Mouse (Mus musculus): ENCODE data around the gene Pgrmc2. TPM values are rescaled to one million over a fixed set of nuclear protein-coding genes. Genes with fewer than 3 reads are reported as not detected.

Gene Pgrmc2
- polyA plus RNA-seq, 1 experiment from 2014 or later, result 44.9 TPM

- H3K9me3 ChIP-seq (replicated peaks), result no peaks in the 10 kb centered on the region
- no peaks in the 10 kb centered on the region for H3K36me3 ChIP-seq
- no peak overlapping the region for H3K4me3 ChIP-seq
- no peak overlapping the region for H3K4me2 ChIP-seq
- H3K4me1 ChIP-seq (replicated peaks), result no peaks in the 10 kb centered on the region
- 79% methylated on average over 12 of the region's 12 CpGs for WGBS
- H3K9ac ChIP-seq, result no peak overlapping the region
- no peak overlapping the region for H3K27ac ChIP-seq
- no peaks in the 10 kb centered on the region for H3K27me3 ChIP-seq
- no peak for ATAC-seq (replicated peaks; ENCODE audit: insufficient number of reproducible peaks, insufficient read depth, low FRiP score, low read depth)
Observed at GRCm38 (mm10) chr3:41031286-41032210, 51.3 kb downstream of the Pgrmc2 start.

DNA sequence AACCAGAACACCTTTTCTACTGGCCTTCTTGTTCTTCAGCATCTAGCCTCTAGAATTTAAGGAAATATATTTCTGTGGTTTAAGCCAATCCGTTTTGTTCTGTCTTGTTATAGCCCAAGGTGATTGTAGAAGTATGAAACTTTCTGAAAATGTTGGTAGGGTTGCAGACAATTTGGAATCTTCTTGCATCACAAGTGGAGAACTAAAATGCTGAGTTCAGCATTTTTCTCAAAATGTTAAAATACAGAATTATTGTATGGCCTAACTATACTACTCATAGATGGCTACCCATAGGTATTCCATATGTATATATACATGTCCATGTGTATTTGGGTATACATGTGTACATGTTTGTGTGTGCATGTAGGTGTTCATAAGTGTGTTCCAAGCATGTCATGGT, 52.1 kb downstream of the Pgrmc2 start:
- Histone ChIP-seq H3K9me3 (replicated peaks) (no peaks in the 10 kb centered on the region), H3K27ac (no peak overlapping the region), H3K4me3 (no peak overlapping the region), H3K9ac (no peak overlapping the region), H3K27me3 (no peaks in the 10 kb centered on the region), H3K36me3 (no peaks in the 10 kb centered on the region), H3K4me2 (no peak overlapping the region), H3K4me1 (replicated peaks) (no peaks in the 10 kb centered on the region)
- ATAC-seq (replicated peaks; ENCODE audit: insufficient number of reproducible peaks, insufficient read depth, low FRiP score, low read depth), result no peak
- 72% methylated on average over 1 of the region's 1 CpGs for WGBS

GRCm38 (mm10) chr3:41021980-41022379, 60.9 kb downstream of the Pgrmc2 start:
- 57% methylated on average over 6 of the region's 6 CpGs for WGBS
- no peak for ATAC-seq (replicated peaks; ENCODE audit: insufficient number of reproducible peaks, insufficient read depth, low FRiP score, low read depth)
- H3K4me1 ChIP-seq (replicated peaks), result no peaks in the 10 kb centered on the region
- no peaks in the 10 kb centered on the region for H3K27me3 ChIP-seq
- no peaks in the 10 kb centered on the region for H3K9me3 ChIP-seq (replicated peaks)
- no peak overlapping the region for H3K27ac ChIP-seq
- H3K4me2 ChIP-seq, result no peak overlapping the region
- H3K4me3 ChIP-seq, result no peak overlapping the region
- H3K36me3 ChIP-seq, result no peaks in the 10 kb centered on the region
- no peak overlapping the region for H3K9ac ChIP-seq

GRCm38 (mm10) chr3:41020687-41021086, 62.2 kb downstream of the Pgrmc2 start:
- H3K27ac ChIP-seq, result no peak overlapping the region
- H3K9me3 ChIP-seq (replicated peaks), result no peaks in the 10 kb centered on the region
- H3K4me1 ChIP-seq (replicated peaks), result no peaks in the 10 kb centered on the region
- H3K9ac ChIP-seq, result no peak overlapping the region
- ATAC-seq (replicated peaks; ENCODE audit: insufficient number of reproducible peaks, insufficient read depth, low FRiP score, low read depth), result no peak
- H3K27me3 ChIP-seq, result no peaks in the 10 kb centered on the region
- H3K36me3 ChIP-seq, result no peaks in the 10 kb centered on the region
- H3K4me3 ChIP-seq, result no peak overlapping the region
- 79% methylated on average over 7 of the region's 7 CpGs for WGBS
- no peak overlapping the region for H3K4me2 ChIP-seq

GRCm38 (mm10) chr3:41018022-41018608, 64.7 kb downstream of the Pgrmc2 start:
- Histone ChIP-seq H3K9me3 (replicated peaks) (no peaks in the 10 kb centered on the region), H3K9ac (no peak overlapping the region), H3K36me3 (no peaks in the 10 kb centered on the region), H3K4me2 (no peak overlapping the region), H3K4me3 (no peak overlapping the region), H3K27me3 (no peaks in the 10 kb centered on the region), H3K4me1 (replicated peaks) (no peaks in the 10 kb centered on the region), H3K27ac (no peak overlapping the region)
- ATAC-seq (replicated peaks; ENCODE audit: insufficient number of reproducible peaks, insufficient read depth, low FRiP score, low read depth), result no peak
- 80% methylated on average over 3 of the region's 3 CpGs for WGBS

Other genes with a start within 250 kb of the Pgrmc2 start
- 6.3 and 6.6 TPM in 2 replicates for gene Mfsd8, start 236.2 kb downstream of the Pgrmc2 start, polyA plus RNA-seq (2015; fragmentation: Nextera tagmentation; extraction: Ambion mirVana)
- 14.9 and 18.4 TPM in 2 replicates for gene Abhd18, start 236.1 kb downstream of the Pgrmc2 start, polyA plus RNA-seq (2015; fragmentation: Nextera tagmentation; extraction: Ambion mirVana)
- 0.13 TPM in 2 replicates for gene 1700034I23Rik, start 180.5 kb downstream of the Pgrmc2 start, polyA plus RNA-seq (2015; fragmentation: Nextera tagmentation; extraction: Ambion mirVana)
- gene Larp1b, start 133.2 kb downstream of the Pgrmc2 start, polyA plus RNA-seq (2015; fragmentation: Nextera tagmentation; extraction: Ambion mirVana), result 15.0 and 16.0 TPM in 2 replicates

Data from heart, embryonic 15.5 days (tissue).